Mouse (Mus musculus): ENCODE data around the gene Vmn2r20. TPM values are rescaled to one million over a fixed set of nuclear protein-coding genes. Genes with fewer than 3 reads are reported as not detected.
"Not testable (repeated sequence)": the region's sequence is repeated elsewhere in the genome, so short reads cannot be mapped to it uniquely, and the experiment has no call there.

Gene Vmn2r20
- polyA plus RNA-seq (2014; fragmentation: Nextera tagmentation; extraction: Ambion mirVana), result not detected in 2 replicates

GRCm38 (mm10) chr6:123418016-123418415, at the start of gene Vmn2r20:
Gene Vmn2r20 (minus strand): TSS chr6:123418116.
- DNase-seq; H3K27me3 ChIP-seq (ENCODE audit: insufficient read depth, low read length); H3K4me1 ChIP-seq (ENCODE audit: insufficient read depth); H3K9me3 ChIP-seq (ENCODE audit: low read depth, low read length); H3K36me3 ChIP-seq (ENCODE audit: insufficient read depth); H3K4me3 ChIP-seq (ENCODE audit: low read depth, low read length); H3K9ac ChIP-seq; H3K4me2 ChIP-seq; ATAC-seq (ENCODE audit: insufficient read depth); H3K27ac ChIP-seq (ENCODE audit: low read depth): not testable (repeated sequence)
- WGBS, result no CpG with 5 or more reads among the region's 4 CpGs

GRCm38 (mm10) chr6:123424413-123424812, 6.5 kb upstream of the Vmn2r20 start:
- not testable (repeated sequence) for H3K4me1 ChIP-seq (ENCODE audit: insufficient read depth); H3K36me3 ChIP-seq (ENCODE audit: insufficient read depth); H3K27me3 ChIP-seq (ENCODE audit: insufficient read depth, low read length); H3K4me3 ChIP-seq (ENCODE audit: low read depth, low read length); H3K27ac ChIP-seq (ENCODE audit: low read depth); H3K9me3 ChIP-seq (ENCODE audit: low read depth, low read length); H3K4me2 ChIP-seq; DNase-seq; ATAC-seq (ENCODE audit: insufficient read depth); H3K9ac ChIP-seq
- no CpG with 5 or more reads among the region's 1 CpGs for WGBS

- not testable (repeated sequence) for H3K9ac ChIP-seq; H3K4me1 ChIP-seq (ENCODE audit: insufficient read depth); H3K36me3 ChIP-seq (ENCODE audit: insufficient read depth); DNase-seq; H3K9me3 ChIP-seq (ENCODE audit: low read depth, low read length); H3K4me3 ChIP-seq (ENCODE audit: low read depth, low read length); H3K4me2 ChIP-seq; H3K27me3 ChIP-seq (ENCODE audit: insufficient read depth, low read length); H3K27ac ChIP-seq (ENCODE audit: low read depth); ATAC-seq (ENCODE audit: insufficient read depth)
- WGBS, result no CpG with 5 or more reads among the region's 8 CpGs
These were observed 10.8 kb downstream of the Vmn2r20 start for GRCm38 (mm10) chr6:123406918-123407665.

- DNase-seq; ATAC-seq (ENCODE audit: insufficient read depth): not testable (repeated sequence)
These were observed 29.1 kb downstream of the Vmn2r20 start for GRCm38 (mm10) chr6:123388824-123389223.

GRCm38 (mm10) chr6:123346141-123346540, 71.8 kb downstream of the Vmn2r20 start:
- no peak overlapping the region for H3K4me3 ChIP-seq (ENCODE audit: low read depth, low read length)
- TF ChIP-seq CTCF (IDR thresholded peaks at IDR 0.05; ENCODE audit: low read depth), result no peak
- no peak overlapping the region for H3K9ac ChIP-seq
- no peak for ATAC-seq (ENCODE audit: insufficient read depth)
- no peaks in the 10 kb centered on the region for H3K27me3 ChIP-seq (ENCODE audit: insufficient read depth, low read length)
- DNase-seq, result no peak
- no peak overlapping the region for H3K4me2 ChIP-seq
- H3K36me3 ChIP-seq (ENCODE audit: insufficient read depth), result no peaks in the 10 kb centered on the region
- 75% methylated on average over 1 of the region's 1 CpGs for WGBS
- no peak overlapping the region for H3K27ac ChIP-seq (ENCODE audit: low read depth)
- H3K4me1 ChIP-seq (ENCODE audit: insufficient read depth), result no peaks in the 10 kb centered on the region
- no peaks in the 10 kb centered on the region for H3K9me3 ChIP-seq (ENCODE audit: low read depth, low read length)

More at GRCm38 (mm10) chr6:123388824-123389223, 29.1 kb downstream of the Vmn2r20 start:
- H3K4me3 ChIP-seq (ENCODE audit: low read depth, low read length); H3K27me3 ChIP-seq (ENCODE audit: insufficient read depth, low read length); H3K9ac ChIP-seq; H3K27ac ChIP-seq (ENCODE audit: low read depth); H3K36me3 ChIP-seq (ENCODE audit: insufficient read depth); H3K4me2 ChIP-seq; H3K9me3 ChIP-seq (ENCODE audit: low read depth, low read length); H3K4me1 ChIP-seq (ENCODE audit: insufficient read depth): not testable (repeated sequence)

GRCm38 (mm10) chr6:123340093-123340492, 77.8 kb downstream of the Vmn2r20 start:
- H3K27me3 ChIP-seq (ENCODE audit: insufficient read depth, low read length), result no peaks in the 10 kb centered on the region
- H3K9me3 ChIP-seq (ENCODE audit: low read depth, low read length), result no peaks in the 10 kb centered on the region
- no peak for TF ChIP-seq CTCF (IDR thresholded peaks at IDR 0.05; ENCODE audit: low read depth)
- H3K4me3 ChIP-seq (ENCODE audit: low read depth, low read length), result no peak overlapping the region
- H3K27ac ChIP-seq (ENCODE audit: low read depth), result no peak overlapping the region
- H3K4me1 ChIP-seq (ENCODE audit: insufficient read depth), result no peaks in the 10 kb centered on the region
- H3K9ac ChIP-seq, result no peak overlapping the region
- no peak for DNase-seq
- ATAC-seq (ENCODE audit: insufficient read depth), result no peak
- H3K4me2 ChIP-seq, result no peak overlapping the region
- H3K36me3 ChIP-seq (ENCODE audit: insufficient read depth), result no peaks in the 10 kb centered on the region

- H3K27me3 ChIP-seq (ENCODE audit: insufficient read depth, low read length), result no peaks in the 10 kb centered on the region
- H3K9ac ChIP-seq, result no peak overlapping the region
- WGBS, result 40% methylated on average over 2 of the region's 2 CpGs
These were observed 85.4 kb downstream of the Vmn2r20 start for GRCm38 (mm10) chr6:123332503-123332902.

More at GRCm38 (mm10) chr6:123332503-123332902, 85.4 kb downstream of the Vmn2r20 start:
- DNase-seq (no peak), ATAC-seq (ENCODE audit: insufficient read depth) (no peak)
- Histone ChIP-seq H3K27ac (ENCODE audit: low read depth) (no peak overlapping the region), H3K9me3 (ENCODE audit: low read depth, low read length) (no peaks in the 10 kb centered on the region), H3K4me2 (no peak overlapping the region), H3K4me3 (ENCODE audit: low read depth, low read length) (no peak overlapping the region), H3K4me1 (ENCODE audit: insufficient read depth) (no peaks in the 10 kb centered on the region), H3K36me3 (ENCODE audit: insufficient read depth) (no peaks in the 10 kb centered on the region)
- no peak for TF ChIP-seq CTCF (IDR thresholded peaks at IDR 0.05; ENCODE audit: low read depth)

Other genes starting within 250 kb of the Vmn2r20 start
- not detected in 2 replicates for gene Clec4b2, start 245.2 kb downstream of the Vmn2r20 start, polyA plus RNA-seq (2014; fragmentation: Nextera tagmentation; extraction: Ambion mirVana)
- 2.7 and 2.9 TPM in 2 replicates for gene Clec4n, start 188.3 kb downstream of the Vmn2r20 start, polyA plus RNA-seq (2014; fragmentation: Nextera tagmentation; extraction: Ambion mirVana)
- 0.21 TPM in 1 of 2 replicates, not detected in the other for gene Clec4d, start 156.0 kb downstream of the Vmn2r20 start, polyA plus RNA-seq (2014; fragmentation: Nextera tagmentation; extraction: Ambion mirVana)
- gene Clec4e, start 128.2 kb downstream of the Vmn2r20 start, polyA plus RNA-seq (2014; fragmentation: Nextera tagmentation; extraction: Ambion mirVana), result not detected in 2 replicates
- not detected in 2 replicates for gene Vmn2r19, start 109.8 kb downstream of the Vmn2r20 start, polyA plus RNA-seq (2014; fragmentation: Nextera tagmentation; extraction: Ambion mirVana)
- not detected in 2 replicates for gene Vmn2r21, start 115.3 kb upstream of the Vmn2r20 start, polyA plus RNA-seq (2014; fragmentation: Nextera tagmentation; extraction: Ambion mirVana)
- gene Vmn2r22, start 232.6 kb upstream of the Vmn2r20 start, polyA plus RNA-seq (2014; fragmentation: Nextera tagmentation; extraction: Ambion mirVana), result not detected in 2 replicates

Data from lung, embryonic 14.5 days (tissue).